Mouse (Mus musculus): ENCODE results near the gene Thada.

Thada gene

GRCm38 (mm10) chr17:84353224-84353901 is 112.6 kb downstream of the Thada start:
- ATAC-seq (ENCODE audit: insufficient number of reproducible peaks, low FRiP score, low TSS enrichment): no peak

DNA sequence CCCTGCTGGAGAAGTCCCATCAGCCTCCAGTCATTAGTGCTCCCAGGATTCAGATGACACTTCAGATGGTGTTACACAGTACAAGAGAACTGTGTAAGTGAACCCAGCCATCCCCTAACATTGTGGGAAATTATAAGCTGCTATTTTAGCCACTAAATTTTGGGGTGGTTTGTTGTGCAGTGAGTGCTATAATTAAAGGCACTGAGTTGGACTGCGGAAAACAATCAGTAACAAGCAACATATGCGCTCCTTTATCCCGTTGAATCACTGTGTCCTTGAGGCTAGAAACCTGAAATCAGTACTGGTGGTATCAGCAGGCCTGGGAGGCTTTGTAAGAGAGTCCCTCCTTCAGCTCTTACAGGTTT is 113.2 kb downstream of the Thada start:
- ATAC-seq (ENCODE audit: insufficient number of reproducible peaks, low FRiP score, low TSS enrichment): no peak

DNA sequence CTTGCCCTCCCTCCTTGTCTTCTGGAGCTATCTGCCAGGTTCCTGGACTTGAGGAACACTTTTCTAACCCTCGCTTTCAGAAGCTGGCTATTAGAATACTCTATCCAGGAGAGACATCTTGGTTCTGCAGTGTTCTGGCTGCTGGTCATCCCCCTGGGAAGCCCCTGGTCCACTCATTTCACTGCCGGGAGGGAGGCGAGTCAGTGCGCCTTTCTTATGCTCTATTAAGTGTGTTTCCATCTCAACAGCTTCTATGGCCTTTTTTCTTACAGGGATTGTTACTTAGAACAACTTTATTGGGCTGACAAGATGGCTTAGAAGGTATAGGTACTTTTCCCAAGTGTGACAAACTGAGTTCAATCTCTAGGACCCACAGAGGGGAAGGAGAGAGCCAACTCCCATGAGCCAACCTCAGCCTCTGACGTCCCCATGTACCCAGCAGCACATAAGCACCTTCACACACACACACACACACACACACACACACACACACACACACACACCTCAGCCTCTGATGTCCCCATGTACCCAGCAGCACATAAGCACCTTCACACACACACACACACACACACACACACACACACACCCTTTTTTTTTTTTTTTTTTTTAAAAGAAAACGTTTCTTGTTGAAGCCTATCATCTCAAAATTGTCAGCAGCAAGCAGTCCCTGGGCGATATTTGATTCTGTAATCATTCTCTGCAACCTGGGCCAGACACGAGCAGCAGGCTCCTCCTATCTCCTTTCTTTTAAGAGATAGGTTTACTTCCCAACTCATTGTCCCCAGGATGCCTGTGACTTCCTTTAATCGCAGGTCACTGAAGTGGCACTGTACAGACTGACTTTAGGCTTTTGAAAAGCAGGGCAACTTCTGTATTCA is 113.9 kb downstream of the Thada start:
- no peak for ATAC-seq (ENCODE audit: insufficient number of reproducible peaks, low FRiP score, low TSS enrichment)

DNA sequence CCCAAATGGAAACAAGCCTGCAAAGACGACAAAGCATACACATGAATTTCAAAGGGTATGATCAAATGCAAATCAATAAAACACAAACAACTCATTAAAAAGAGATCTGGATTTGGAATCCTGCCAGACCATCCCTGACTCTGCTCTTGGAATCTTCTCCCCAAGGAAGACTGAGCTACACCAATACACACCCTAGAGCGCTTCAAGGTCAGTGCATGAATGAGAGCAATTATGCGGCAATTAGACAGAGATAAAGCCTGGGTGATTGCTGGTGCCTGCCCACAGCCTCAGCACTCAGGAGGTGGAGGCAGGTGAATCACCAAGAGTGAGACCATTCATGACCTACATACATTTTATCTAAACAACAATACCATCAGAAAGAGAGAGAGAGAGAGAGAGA is 114.7 kb downstream of the Thada start:
- no peak for ATAC-seq (ENCODE audit: insufficient number of reproducible peaks, low FRiP score, low TSS enrichment)

- ATAC-seq (ENCODE audit: insufficient number of reproducible peaks, low FRiP score, low TSS enrichment): no peak
Measured at GRCm38 (mm10) chr17:84348865-84349264, 117.1 kb downstream of the Thada start.

DNA sequence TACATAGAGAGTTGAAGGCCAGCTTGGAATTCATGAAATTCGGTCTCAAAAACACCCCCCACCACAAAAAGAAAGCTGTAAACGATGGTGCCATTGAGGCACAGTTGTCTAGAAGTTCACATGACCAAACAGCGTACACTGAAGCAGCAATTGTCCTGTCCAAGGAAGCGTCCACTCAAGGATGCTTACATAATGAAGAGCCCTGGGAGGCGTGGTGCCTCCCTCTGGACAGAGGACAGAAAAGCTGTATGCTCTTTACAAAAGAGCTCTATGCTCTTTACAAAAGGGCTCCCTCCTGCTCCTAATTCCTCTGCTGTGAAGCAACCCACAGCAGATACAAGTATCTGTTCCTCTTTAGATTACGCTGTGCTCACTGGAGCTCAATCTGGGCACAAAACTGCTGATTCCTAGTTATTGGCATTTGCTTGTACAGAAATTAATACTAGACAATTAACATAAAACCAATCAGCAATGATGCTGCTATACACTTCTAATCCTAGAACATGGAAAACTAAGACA is 123.6 kb downstream of the Thada start:
- ATAC-seq (ENCODE audit: insufficient number of reproducible peaks, low FRiP score, low TSS enrichment): no peak

GRCm38 (mm10) chr17:84341686-84342085 is 124.3 kb downstream of the Thada start:
- no peak for ATAC-seq (ENCODE audit: insufficient number of reproducible peaks, low FRiP score, low TSS enrichment)

DNA sequence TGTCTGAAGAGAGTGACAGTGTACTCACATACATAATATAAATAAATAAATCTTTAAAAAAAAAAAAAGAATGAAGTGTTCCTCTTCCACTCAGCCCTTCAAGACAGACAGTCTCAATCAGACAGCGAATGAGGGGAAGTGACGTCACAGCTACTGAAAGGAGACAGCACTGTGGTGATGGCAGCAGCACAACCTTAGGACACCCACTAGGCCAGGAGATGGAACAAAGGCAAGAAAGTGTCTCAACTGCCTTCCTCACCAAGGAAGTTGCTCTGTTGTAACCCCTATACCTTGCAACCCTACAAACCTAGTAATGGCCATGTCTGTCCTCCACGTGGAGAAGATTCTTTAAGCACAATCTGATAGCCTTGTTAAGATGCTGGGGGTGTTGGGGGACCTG is 125.4 kb downstream of the Thada start:
- no peak for ATAC-seq (ENCODE audit: insufficient number of reproducible peaks, low FRiP score, low TSS enrichment)

DNA sequence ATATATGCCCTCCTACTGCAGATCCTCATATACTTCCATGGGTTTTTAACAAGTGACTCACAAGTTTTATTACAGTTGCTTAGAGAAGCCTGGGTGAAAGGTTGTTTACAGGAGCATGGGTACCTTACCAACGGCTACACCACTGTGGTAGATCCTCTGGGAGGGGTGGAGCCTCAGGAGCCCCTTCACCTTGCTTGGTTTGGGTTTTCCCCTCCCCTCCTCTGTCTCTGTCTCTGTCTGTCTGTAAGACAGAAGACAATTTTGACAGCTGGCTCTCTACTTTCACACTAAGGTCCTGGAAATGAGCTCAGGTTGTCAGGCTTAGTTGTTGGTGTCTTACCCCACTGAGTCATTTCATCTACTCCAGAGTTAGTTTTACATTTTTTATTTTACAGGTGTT is 130.0 kb downstream of the Thada start:
- ATAC-seq (ENCODE audit: insufficient number of reproducible peaks, low FRiP score, low TSS enrichment): no peak

DNA sequence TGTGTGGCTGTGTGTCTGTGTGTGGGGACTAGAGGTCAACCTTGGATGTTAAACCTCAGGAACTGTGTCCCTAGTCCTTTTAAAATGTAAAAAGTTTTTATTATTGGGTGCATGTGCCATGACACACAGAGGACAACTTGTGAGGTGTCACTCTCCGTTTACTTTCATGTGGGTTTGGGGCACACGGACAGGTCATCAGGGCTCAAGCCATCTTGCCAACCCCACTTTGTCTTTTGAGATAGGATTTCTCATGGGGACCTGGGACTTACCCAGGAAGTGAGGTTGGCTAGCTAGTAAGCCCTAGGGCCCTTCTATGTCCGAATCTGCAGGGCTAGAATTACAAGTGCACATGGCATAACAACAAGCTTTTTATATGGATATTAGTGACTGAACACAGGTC is 130.9 kb downstream of the Thada start:
- no peak for ATAC-seq (ENCODE audit: insufficient number of reproducible peaks, low FRiP score, low TSS enrichment)

DNA sequence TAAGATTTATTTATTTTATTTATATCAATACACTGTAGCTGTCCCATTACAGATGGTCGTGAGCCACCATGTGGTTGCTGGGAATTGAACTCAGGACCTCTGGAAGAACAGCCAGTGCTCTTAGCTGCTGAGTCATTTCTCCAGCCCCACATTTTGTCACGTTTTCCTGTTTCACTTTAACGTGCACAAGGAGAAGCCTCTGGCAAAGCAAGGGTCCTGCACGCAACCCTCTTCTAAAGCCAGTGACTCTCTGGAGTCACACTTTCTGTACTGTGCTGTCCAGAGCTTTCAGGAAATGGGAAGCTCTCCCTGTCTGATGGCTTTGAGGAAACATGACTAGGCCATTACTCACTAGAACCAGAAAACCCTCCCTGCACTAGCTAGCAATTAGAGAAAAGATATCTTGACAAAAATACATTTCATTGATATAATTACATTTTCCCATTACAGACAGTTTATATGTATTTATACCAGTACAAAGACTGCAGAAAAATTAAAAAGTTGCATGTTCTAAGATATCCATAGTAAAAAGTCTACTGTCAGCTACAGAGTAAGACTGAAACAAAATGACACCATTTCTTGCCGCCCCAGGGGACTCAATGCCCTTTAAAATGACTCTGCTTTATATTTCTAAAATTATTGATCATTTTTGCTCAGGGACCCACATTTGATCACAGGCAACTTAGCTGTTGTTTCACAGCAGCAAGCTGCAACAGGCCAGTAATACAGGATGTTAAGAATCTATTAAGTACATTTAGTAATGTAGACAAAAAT is 131.6 kb downstream of the Thada start:
- no peak for ATAC-seq (ENCODE audit: insufficient number of reproducible peaks, low FRiP score, low TSS enrichment)

- ATAC-seq (ENCODE audit: insufficient number of reproducible peaks, low FRiP score, low TSS enrichment): no peak
Measured at GRCm38 (mm10) chr17:84332940-84333339, 133.1 kb downstream of the Thada start.

DNA sequence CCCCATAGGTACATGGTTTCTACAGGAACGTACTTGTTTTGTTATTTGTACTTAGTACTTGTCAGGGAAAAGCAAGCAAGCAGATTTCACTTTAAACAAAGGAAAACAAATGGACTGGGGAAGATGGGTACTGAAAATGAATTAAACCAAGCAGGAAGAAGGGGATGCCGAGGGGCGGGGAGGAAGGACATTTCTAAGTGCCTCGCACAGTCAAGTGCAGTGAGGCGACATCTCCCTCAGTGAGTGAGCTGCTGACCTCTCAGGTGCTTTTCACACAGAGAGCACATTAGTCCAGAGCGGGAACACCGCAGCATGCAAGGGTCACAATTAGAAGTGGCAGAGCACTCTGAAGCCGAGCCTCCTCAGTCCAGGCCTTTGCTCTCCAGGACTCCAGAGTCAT is 135.0 kb downstream of the Thada start:
- ATAC-seq (ENCODE audit: insufficient number of reproducible peaks, low FRiP score, low TSS enrichment): no peak

GRCm38 (mm10) chr17:84330506-84330905 is 135.5 kb downstream of the Thada start:
- no peak for ATAC-seq (ENCODE audit: insufficient number of reproducible peaks, low FRiP score, low TSS enrichment)

GRCm38 (mm10) chr17:84329906-84330470 is 136.0 kb downstream of the Thada start:
- no peak for ATAC-seq (ENCODE audit: insufficient number of reproducible peaks, low FRiP score, low TSS enrichment)

DNA sequence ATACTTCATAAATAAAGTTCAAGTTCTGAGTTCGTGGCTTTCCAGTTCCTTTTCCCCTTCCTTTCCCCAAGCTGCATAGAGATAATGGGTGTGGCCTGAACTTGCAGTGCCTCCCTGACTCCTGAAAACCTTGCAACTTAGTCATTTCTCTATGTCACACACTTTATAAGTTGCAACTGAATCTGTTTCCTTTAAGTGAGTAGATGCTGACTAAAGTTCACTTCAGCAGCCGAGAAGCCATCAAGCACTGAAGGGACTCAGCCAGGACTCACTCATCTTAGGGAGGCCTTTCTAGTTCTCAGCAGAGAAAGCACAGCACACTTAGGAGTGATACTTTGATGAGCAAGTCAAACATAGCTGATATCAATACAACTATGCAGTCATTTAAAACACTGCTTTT is 137.5 kb downstream of the Thada start:
- ATAC-seq (ENCODE audit: insufficient number of reproducible peaks, low FRiP score, low TSS enrichment): no peak

DNA sequence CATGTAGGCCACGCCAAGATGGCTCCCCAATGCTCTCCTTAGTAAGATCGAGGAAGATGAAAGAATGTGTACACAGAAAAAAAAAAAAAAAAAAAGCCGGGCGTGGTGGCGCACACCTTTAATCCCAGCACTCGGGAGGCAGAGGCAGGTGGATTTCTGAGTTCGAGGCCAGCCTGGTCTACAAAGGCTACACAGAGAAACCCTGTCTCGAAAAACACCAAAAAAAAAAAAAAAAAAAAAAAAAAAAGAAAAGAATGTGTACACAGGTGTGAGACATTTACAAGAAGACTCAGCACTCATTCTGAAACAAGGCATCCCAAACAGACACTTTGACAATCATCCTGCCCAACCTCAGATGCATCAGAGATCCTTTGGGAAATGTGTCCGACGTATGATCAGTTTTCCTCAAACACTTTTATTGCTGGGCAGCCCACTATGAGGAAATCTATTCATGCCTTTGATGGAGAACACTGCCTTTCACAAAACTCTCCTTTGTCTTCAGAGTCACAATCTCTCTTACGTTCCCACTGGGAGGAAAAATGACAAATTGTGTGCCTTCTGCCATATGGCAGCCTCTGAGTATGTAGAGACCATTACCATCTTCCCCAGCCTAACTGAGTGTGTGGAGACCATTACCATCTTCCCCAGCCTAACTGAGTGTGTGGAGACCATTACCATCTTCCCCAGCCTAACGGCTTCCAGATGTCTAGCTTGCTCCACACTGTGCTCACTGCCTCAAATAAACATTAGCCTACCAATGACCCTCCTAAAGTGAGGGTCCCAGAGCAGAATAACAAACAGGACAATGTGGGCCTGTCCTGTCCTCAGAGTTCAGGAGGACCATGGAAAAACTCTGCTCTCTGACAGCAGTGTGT is 138.7 kb downstream of the Thada start:
- ATAC-seq (ENCODE audit: insufficient number of reproducible peaks, low FRiP score, low TSS enrichment): no peak

DNA sequence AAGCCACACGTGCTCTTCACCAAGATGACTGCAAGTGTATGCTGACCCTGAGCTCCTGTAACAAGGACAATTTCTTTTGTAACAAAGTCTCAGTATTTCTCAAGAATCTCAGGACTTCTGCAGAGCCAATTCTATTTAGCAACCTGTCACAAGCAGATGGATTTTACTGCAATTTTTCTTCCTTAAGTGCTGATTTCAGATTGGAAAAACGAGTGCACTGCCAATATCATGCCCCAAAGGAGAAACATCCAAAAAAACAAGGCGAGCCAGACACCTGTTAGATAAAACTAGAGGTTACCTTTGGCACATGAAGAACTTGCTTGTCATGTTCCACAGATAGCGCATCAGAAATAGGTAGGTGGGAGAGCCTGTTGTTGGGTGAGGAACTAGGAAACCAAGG is 143.8 kb downstream of the Thada start:
- ATAC-seq (ENCODE audit: insufficient number of reproducible peaks, low FRiP score, low TSS enrichment): no peak

DNA sequence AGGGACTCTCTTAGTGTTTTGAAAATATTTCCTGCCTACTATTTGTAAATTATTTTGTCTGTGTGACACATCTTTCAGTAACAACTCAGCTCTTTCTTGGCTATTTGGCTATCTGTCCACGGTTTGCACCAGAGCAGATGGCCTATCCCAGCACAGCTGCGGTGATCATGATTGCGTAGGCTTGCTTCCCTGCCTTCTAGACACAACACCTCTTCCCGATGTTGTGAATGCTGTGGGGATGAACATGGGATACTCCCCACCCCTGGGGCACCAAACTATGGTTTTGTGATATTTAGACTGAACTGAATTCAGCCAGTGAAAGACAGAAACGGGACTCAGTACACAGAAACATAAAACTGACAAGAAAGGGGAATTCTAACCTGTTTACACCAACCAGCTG is 144.7 kb downstream of the Thada start:
- no peak for ATAC-seq (ENCODE audit: insufficient number of reproducible peaks, low FRiP score, low TSS enrichment)

GRCm38 (mm10) chr17:84320576-84320975 is 145.4 kb downstream of the Thada start:
- ATAC-seq (ENCODE audit: insufficient number of reproducible peaks, low FRiP score, low TSS enrichment): no peak
